ENCODE assay signal across 22 mouse cellular contexts in the genomic region with DNA sequence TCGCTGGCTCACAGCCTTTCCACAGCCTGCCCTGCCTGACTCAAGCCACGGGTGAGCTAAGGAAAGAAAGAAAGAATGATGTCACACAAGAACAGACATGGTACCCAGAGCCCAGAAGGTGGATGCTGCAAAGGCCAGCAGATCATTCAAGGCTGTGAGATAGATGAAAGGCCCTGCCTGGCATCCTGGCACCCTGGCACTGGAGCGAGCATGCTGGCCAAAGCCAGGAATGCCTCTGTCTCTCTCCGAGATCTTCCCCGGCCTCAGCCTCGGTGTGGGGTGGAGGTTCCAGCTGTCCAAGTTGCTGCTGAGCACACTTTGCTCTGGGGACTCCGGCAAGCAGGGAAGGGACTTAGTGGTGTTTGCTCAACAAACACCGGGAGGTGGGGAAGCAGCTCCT.
DNase-seq lines count a peak whose midpoint lies in the region; ATAC-seq lines count a peak whose summit lies in the region.
"Had no signal": no experiment of that assay in that cellular context is flagged by ENCODE, and none has a peak within 500 bp of the region (broad histone marks: within the 10 kb centered on the region; RNA-seq: fewer than 3 reads in every experiment).

No protein-coding gene starts in this region.

- H3K4me2 ChIP-seq in midbrain, embryonic 12.5 days (replicated peaks) = no peak overlapping the region
- H3K4me2 ChIP-seq in midbrain, embryonic 16.5 days (ENCODE audit: low read length) = no peak overlapping the region
- H3K4me2 ChIP-seq: embryonic facial prominence, embryonic 12.5 days; forebrain, embryonic 13.5 days; forebrain, embryonic 15.5 days had no signal

- DNase-seq in cerebellum, postnatal 10 days = peak; percentile 60 to 66
- no peak for DNase-seq in cerebellum, adult 18-20 months
- DNase-seq in left cerebral cortex, postnatal 4 days = peak; percentile 31
- DNase-seq in left cerebral cortex, postnatal 14 days (ENCODE audit: low spot score in 2 of 2) = no peak
- DNase-seq: adrenal gland, adult 8-10 months; adrenal gland, postnatal 14 days; adrenal gland, postnatal 36 days; B cell, adult 2 months; cerebellum, adult 11-12 months; cerebellum, adult 8-10 months; cerebellum, adult 9-11 months; forebrain, postnatal 0 days had no signal

- H3K4me3 ChIP-seq in midbrain, embryonic 12.5 days = no peak overlapping the region
- H3K4me3 ChIP-seq in midbrain, embryonic 16.5 days (ENCODE audit: low read depth, low read length) = no peak overlapping the region
- H3K4me3 ChIP-seq: embryonic facial prominence, embryonic 10.5 days; embryonic facial prominence, embryonic 12.5 days; forebrain, embryonic 13.5 days; forebrain, embryonic 15.5 days had no signal

- WGBS in midbrain, embryonic 12.5 days = 48% methylated on average over 8 of the region's 8 CpGs
- WGBS in midbrain, embryonic 16.5 days = 46% methylated on average over 8 of the region's 8 CpGs

- H3K4me1 ChIP-seq in midbrain, embryonic 12.5 days = no peaks in the 10 kb centered on the region
- H3K4me1 ChIP-seq in midbrain, embryonic 16.5 days (ENCODE audit: control insufficient read depth, insufficient read depth, low read length) = no peaks in the 10 kb centered on the region
- H3K4me1 ChIP-seq: embryonic facial prominence, embryonic 10.5 days; embryonic facial prominence, embryonic 12.5 days; forebrain, embryonic 13.5 days; forebrain, embryonic 15.5 days had no signal

- peaks cover 6% of the 10 kb centered on the region for H3K9me3 ChIP-seq in midbrain, embryonic 12.5 days
- H3K9me3 ChIP-seq in midbrain, embryonic 16.5 days (replicated peaks; ENCODE audit: control insufficient read depth, low read length, poor library complexity, severe bottlenecking) = 0 out of 2 replicates have a peak, but pooled peaks cover 4% of the 10 kb centered on the region
- H3K9me3 ChIP-seq: forebrain, embryonic 15.5 days had no signal

- 0 out of 2 replicates have a peak, but pooled peaks cover 5% of the 10 kb centered on the region for H3K36me3 ChIP-seq in midbrain, embryonic 12.5 days
- no peaks in the 10 kb centered on the region for H3K36me3 ChIP-seq in midbrain, embryonic 16.5 days (ENCODE audit: control insufficient read depth, insufficient read depth, low read length)
- H3K36me3 ChIP-seq: embryonic facial prominence, embryonic 10.5 days; embryonic facial prominence, embryonic 12.5 days; forebrain, embryonic 15.5 days; G1E had no signal

- intact Hi-C loops in left cerebral cortex, postnatal 4 days (cut with DNase I) = no loop called here
- intact Hi-C loops in left cerebral cortex, postnatal 14 days (cut with DNase I) = no loop called here

- H3K27me3 ChIP-seq in midbrain, embryonic 12.5 days = peaks cover 88% of the 10 kb centered on the region
- no peaks in the 10 kb centered on the region; the same call in 1 of the 2 replicates for H3K27me3 ChIP-seq in midbrain, embryonic 16.5 days (ENCODE audit: control insufficient read depth, insufficient read depth, low read depth, low read length)
- H3K27me3 ChIP-seq: forebrain, embryonic 15.5 days had no signal

- no peak overlapping the region for H3K9ac ChIP-seq in midbrain, embryonic 12.5 days (replicated peaks)
- no peak overlapping the region for H3K9ac ChIP-seq in midbrain, embryonic 16.5 days (ENCODE audit: low read depth, low read length)
- H3K9ac ChIP-seq: embryonic facial prominence, embryonic 12.5 days; forebrain, embryonic 13.5 days; forebrain, embryonic 15.5 days; forebrain, postnatal 0 days had no signal

- no peak for ATAC-seq in midbrain, embryonic 12.5 days (ENCODE audit: low FRiP score, low read depth)
- ATAC-seq in midbrain, embryonic 16.5 days = no peak
- ATAC-seq: activated CD4-positive, CD25-positive, alpha-beta regulatory T cell, adult 4 months; CD4-positive, CD25-positive, alpha-beta regulatory T cell, adult 4 months; forebrain, embryonic 13.5 days; forebrain, embryonic 15.5 days; forebrain, postnatal 0 days; Patski had no signal

- H3K27ac ChIP-seq in midbrain, embryonic 12.5 days (replicated peaks) = 0 out of 2 replicates have a peak overlapping the region, but pooled peaks have one; percentile 10
- no peak overlapping the region for H3K27ac ChIP-seq in midbrain, embryonic 16.5 days (ENCODE audit: low read length)
- H3K27ac ChIP-seq: embryonic facial prominence, embryonic 10.5 days; embryonic facial prominence, embryonic 12.5 days; forebrain, embryonic 13.5 days; forebrain, embryonic 15.5 days had no signal

Comparison
In these comparisons a context has a peak if more than half of its experiments do, and no peak if none do; other contexts are left out.
1. DNase-seq: peak in cerebellum, postnatal 10 days (2 of 2) and left cerebral cortex, postnatal 4 days (single experiment); none in cerebellum, adult 18-20 months (0 of 2) and left cerebral cortex, postnatal 14 days (0 of 2).